Mouse (Mus musculus) heart, adult 8-10 months (tissue): ENCODE data around the gene Htra1. TPM values are rescaled to one million over a fixed set of nuclear protein-coding genes. Genes with fewer than 3 reads are reported as not detected.

Experiments
- DNase-seq: peaks from one replicate; pipeline ENCODE4 v3.0.0; 2022; ENCODE audit warnings: low spot score
- total RNA-seq, 4 experiments: library from RNA; stranded (reverse); gene quantifications; 2 replicates each; pipeline ENCODE4 v1.2.4; 2022

Htra1 gene
- total RNA-seq, 4 experiments from 2014 or later, result 96.9 to 118 (median 112) TPM

DNA sequence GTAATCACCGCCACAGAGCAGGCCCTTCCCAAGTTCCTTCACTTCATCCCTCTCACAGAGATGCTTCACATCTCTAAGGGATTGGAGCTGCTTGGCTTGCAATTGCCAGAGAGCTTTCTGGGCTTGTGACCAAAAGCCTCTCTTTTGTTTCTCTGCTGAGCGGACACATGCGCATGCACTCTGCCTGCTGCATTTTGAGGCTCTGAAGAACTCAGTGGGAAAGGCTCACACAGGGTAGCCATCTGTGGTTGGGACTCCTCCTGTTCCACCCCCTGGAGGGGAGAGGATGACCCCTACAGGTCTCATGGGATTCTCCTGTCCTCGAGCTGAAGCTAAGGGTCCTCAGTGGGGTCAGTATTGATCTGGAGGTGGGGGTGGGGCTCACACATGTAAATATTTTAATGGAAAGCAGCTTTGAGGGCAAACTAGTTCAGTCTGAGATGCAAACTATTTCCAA lies 30.0 kb downstream of the Htra1 start:
- DNase-seq, result peak; percentile 74

DNA sequence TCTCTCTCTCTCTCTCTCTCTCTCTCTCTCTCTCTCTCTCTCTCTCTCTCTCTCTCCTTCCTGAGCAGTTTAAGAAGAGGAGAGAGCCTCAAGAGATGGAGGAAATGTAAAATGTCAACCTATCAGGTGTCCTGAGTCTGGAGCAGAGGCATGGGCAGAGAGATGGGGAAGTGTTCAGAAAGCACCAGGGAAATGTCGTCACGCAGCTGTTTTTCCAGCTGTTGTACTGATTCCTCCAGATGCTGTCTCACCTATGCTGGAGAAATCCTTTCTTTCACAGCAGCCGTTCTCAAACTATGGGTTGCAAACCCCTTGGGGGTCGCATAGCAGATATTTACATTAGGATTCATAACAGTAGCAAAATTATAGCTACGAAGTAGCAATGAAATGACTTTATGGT lies 30.5 kb downstream of the Htra1 start:
- DNase-seq, result no peak

- DNase-seq, result no peak
Observed at GRCm38 (mm10) chr7:130966876-130967275, 31.0 kb downstream of the Htra1 start.

DNA sequence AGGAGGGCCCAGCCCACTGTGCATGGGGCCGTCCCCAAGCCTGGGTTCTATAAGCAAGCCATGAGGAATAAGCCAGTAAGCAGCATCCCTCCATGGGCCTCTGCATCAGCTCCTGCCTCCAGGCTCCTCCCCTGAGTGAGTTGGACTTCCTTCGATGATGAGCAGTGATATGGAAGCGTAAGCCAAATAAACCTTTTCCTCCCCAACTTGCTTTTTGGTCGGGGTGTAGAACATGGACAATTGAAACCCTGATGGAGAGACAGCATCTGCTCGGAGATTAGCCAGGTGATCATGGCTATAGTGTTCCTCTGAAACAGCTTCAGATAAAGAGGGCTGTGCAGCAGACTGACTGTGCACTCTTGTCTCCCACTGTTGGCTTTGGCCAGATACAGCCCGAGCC lies 32.0 kb downstream of the Htra1 start:
- DNase-seq, result no peak

GRCm38 (mm10) chr7:130968537-130968936 lies 32.6 kb downstream of the Htra1 start:
- peak; percentile 55 for DNase-seq

- peak; percentile 48 for DNase-seq
Observed at GRCm38 (mm10) chr7:130969076-130969475, 33.2 kb downstream of the Htra1 start.

DNA sequence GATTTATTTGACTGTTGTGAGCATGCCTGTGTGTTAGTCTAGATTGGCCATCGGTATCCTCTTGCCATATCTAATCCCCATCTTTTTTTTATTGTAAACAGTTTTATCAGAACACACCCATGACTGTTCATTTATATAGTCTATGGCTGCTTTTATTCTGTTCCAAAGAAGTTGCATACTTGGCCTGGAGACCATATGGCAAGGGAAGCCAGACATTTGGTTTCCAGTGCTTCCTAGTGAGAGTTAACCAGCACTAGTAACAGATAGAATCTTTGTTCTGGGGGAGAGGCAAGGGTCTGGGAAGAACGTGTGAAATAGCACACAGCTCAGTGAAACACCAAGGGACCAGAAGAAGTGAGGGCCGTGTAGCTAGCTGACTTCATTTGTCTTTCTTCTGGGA lies 33.6 kb downstream of the Htra1 start:
- no peak for DNase-seq

DNA sequence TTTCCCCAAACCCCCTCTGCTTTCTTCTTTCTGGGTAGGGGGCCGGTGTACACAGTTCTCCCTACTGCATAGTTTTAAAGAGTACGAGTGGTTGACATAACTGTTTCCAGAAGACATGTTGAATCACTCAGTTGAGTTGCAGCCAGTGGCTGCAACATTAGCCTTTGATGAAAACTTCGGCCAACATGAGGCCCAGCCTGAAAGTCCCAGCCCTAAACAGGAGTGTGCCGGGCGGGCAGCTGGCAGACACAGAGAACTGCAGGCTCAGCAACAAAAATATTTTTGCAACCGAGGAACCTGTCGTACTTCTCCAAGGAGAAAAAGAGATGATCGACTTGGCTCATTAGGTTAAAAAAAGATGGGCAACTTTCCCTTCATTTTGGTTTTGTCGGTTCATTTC lies 36.9 kb downstream of the Htra1 start:
- no peak for DNase-seq

DNA sequence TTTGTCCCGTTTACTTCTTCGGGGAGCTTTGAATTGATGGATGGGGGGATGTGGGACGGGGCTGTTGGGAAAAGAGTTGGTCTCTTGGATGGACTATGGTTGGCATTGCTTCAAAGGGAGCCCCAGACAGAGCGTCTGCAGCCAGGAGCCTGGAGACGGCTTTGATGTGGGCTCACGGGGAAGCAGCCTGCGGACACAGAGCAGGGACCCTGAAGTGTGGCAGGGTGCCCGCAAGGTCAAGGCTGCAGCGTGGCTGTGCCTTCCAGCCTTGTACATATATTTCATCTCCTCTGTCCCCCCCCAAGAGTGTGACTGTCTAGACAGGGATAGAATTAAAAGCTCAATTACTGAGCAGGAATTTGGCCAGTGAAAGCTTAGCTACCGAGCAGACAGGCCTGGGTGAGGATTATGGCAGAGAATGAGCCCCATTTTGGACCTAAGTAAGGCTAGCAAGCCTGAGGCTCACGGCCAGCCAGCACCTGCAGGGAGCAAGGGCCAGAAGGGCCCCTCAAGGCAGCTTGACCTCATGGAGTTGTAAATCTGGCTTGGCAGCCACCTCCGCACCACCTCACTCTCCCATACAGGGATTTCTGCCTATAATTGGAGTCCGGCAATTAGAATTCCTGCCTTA lies 40.5 kb downstream of the Htra1 start:
- no peak for DNase-seq

DNA sequence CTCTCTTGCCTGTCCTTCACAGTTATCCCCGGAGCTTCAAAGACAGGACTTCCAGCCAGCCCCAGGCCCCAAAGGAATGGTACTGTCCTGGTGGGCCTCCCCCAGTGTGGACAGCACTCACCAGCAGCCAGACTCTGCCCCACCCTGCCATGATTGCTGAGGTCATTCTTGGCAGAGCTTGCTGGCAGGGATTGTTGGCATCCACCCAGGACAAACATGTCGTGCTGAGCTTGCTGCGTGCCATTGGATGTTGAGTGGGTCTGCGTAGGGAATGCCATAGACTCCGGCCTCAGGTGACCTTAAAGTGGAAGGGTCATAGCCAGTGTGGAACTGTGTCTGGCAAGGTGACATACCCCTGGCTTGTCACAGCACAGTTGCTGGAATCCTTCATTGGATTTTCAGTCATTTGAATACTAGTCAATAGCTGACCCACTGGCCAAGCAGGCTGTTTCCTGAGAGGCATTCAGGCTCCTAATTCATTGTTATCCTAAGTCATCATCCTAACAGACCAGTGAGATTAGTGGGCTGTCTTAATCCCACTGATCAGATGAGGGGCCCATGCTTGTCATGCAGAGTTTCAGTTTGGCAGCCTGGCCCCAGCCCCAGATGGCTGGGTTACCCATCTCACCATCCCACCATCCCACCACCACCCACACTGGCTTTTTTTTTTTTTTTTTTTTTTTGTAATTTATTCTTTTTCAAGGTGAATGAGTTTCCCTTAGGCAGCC lies 42.0 kb downstream of the Htra1 start:
- DNase-seq, result peak; percentile 93

- no peak for DNase-seq
Observed at GRCm38 (mm10) chr7:130978545-130978944, 42.6 kb downstream of the Htra1 start.

- DNase-seq, result no peak
Observed at GRCm38 (mm10) chr7:130980130-130980529, 44.2 kb downstream of the Htra1 start.

DNA sequence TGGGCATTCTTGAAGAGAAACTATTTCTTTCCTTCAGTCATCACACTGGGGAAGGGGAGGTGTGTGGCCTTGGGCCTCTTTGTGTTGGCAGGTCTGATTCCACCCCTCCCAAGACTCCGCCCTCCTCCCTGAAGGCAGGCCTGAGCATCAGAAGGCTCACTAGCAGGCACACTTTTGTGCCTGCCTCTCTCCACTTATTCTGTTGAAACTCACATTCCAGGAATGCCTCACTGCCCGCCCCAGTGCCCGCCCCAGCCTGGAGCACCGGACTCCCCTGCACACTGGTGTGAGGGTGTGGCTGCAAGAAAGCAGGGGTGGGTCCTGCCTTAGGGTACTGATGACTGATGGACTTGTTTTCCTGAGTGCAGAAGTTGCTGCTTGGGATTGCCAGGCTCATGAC lies 46.5 kb downstream of the Htra1 start:
- DNase-seq, result no peak

GRCm38 (mm10) chr7:130982881-130983280 lies 47.0 kb downstream of the Htra1 start:
- no peak for DNase-seq

- DNase-seq, result no peak
Observed at GRCm38 (mm10) chr7:130984294-130984693, 48.4 kb downstream of the Htra1 start.

- no peak for DNase-seq
Observed at GRCm38 (mm10) chr7:130985193-130985592, 49.3 kb downstream of the Htra1 start.

DNA sequence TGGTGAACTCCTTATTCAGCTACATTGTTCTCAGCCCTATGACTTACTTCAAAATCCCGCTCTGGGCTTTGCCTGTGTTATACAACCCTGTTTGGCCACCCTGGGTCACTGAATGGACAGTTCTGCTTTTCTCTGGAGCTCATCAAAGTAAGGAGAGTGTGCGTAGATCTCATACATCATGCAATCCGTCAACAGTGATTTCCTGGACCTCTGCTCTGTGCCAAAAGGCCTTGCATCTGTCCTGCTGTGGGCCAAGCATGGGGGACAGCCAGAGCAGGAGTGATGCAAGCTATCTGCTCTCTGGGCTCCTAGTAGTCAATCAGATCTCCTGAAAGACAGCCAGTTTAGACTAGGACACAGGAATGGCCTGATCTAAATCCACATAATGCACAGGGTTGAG lies 49.8 kb downstream of the Htra1 start:
- DNase-seq, result no peak

- no peak for DNase-seq
Observed at GRCm38 (mm10) chr7:130988146-130988545, 52.2 kb downstream of the Htra1 start.

- no peak for DNase-seq
Observed at GRCm38 (mm10) chr7:130989371-130989770, 53.5 kb downstream of the Htra1 start.

DNA sequence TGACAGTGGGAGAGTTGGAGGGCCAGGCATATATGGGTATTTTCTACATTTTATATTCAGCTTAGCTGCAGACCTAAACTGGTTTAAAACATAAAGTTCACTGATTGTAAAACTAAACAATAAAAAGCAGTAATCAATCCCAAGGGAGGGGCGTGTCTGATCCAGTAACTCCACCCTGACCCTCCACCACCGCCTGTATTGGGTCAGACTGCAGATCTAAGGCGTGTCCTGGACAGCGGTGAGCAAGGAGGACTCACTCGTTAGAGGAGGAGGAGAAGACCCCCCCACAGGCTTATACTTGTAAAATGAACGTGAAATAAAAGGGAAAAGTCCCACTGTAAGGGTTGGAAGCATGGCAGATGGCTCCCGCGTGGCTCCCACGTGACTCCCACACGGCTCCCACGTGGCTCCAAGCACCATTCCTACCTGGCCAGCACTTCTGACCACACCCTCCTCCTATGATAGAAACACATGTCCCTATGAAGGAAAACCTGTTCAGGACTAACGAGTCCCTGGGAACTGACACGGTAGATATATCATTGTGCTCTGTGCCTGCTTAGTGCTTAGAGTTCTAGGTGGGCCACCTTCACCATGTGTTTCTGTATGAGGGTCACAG lies 55.4 kb downstream of the Htra1 start:
- DNase-seq, result no peak

DNA sequence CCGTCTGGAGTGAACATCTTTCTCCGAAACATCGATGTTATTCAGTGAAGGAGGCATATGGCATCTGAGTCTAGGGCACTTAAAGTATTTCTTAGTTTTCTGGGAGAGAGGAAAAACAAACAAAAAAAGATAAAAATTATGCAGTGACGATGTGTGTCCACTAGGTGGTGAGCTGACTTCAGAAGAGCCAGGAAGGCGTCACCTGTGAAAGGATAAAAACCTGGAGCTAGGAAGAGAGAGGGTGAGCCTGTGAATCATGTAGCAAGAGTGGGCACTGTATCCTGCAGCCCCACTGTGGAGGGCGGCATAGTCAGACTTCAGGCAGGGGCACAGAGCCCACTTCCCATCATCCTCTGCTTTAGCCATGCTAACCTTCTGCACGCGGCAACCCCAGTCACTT lies 58.0 kb downstream of the Htra1 start:
- DNase-seq, result no peak

GRCm38 (mm10) chr7:131001976-131002726 lies 66.2 kb downstream of the Htra1 start:
- no peak for DNase-seq
